In the genomic region with DNA sequence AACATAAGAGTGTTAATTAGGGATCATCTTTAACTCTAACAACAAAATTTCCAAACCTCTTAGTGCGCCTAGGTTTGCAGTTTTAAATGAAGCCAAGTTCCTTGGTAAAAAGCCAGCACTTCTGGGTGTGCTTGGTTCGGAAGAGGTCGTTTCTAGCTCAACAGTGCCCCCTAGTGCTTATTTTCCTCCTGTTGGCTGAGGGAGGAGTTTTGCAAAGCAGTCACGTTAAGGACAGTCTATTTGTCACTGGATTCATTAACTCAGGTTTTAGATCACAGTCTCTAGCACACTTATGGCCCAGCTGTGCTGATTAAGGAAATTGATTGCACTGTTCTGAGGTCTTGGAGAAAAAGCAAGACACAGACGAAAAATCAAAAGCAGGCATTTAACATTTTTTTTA, we compare ENCODE assay signal across 9 mouse cellular contexts. TPM values are rescaled to one million over a fixed set of nuclear protein-coding genes. Genes with fewer than 3 reads are reported as not detected.
DNase-seq lines count a peak whose midpoint lies in the region; ATAC-seq lines count a peak whose summit lies in the region.
"Had no signal": no experiment of that assay in that cellular context is flagged by ENCODE, and none has a peak within 500 bp of the region (broad histone marks: within the 10 kb centered on the region; RNA-seq: fewer than 3 reads in every experiment).

No protein-coding gene starts in this region.

- DNase-seq in 416B (ENCODE audit: low read depth) (peak; percentile 94), ZHBTc4 (ENCODE audit: low read depth, low spot score) (peak; percentile 89)
- peak; percentile 65 to 78 for DNase-seq in cerebellum, postnatal 36 days
- DNase-seq in gastrocnemius, adult 18-20 months (ENCODE audit: low spot score): peak; percentile 89
- peak; percentile 85 to 88 for DNase-seq in left cerebral cortex, postnatal 14 days (ENCODE audit: low spot score in 2 of 2)
- DNase-seq in midbrain, embryonic 11.5 days (ENCODE audit: low spot score, missing footprints): peak; percentile 98
- peak; percentile 53 to 56 for DNase-seq in spleen, postnatal 36 days (ENCODE audit: low spot score in 2 of 2)

- intact Hi-C loops in left cerebral cortex, postnatal 14 days (cut with DNase I): loop anchor here (5.0 to 10.0 kb wide), 3 partner anchors 59 to 309 kb away; no protein-coding TSS in a partner anchor

- H3K4me3 ChIP-seq in intestine, embryonic 15.5 days (replicated peaks): no peak overlapping the region
- H3K4me3 ChIP-seq in midbrain, embryonic 11.5 days (ENCODE audit: low read depth, low read length): no peak overlapping the region
- H3K4me3 ChIP-seq: erythroblast, embryonic 14.5 days had no signal

- no peak overlapping the region for H3K27ac ChIP-seq in intestine, embryonic 15.5 days
- no peak overlapping the region for H3K27ac ChIP-seq in midbrain, embryonic 11.5 days (ENCODE audit: low read depth, low read length)

- H3K9ac ChIP-seq in intestine, embryonic 15.5 days: no peak overlapping the region
- H3K9ac ChIP-seq in midbrain, embryonic 11.5 days (ENCODE audit: low read length): no peak overlapping the region

- H3K27me3 ChIP-seq in intestine, embryonic 15.5 days (replicated peaks): no peaks in the 10 kb centered on the region
- H3K27me3 ChIP-seq in midbrain, embryonic 11.5 days (ENCODE audit: control insufficient read depth, insufficient read depth, low read length): no peaks in the 10 kb centered on the region

- peaks cover 3% of the 10 kb centered on the region; the same call in 1 of the 2 replicates for H3K36me3 ChIP-seq in intestine, embryonic 15.5 days
- no peaks in the 10 kb centered on the region for H3K36me3 ChIP-seq in midbrain, embryonic 11.5 days (ENCODE audit: control insufficient read depth, insufficient read depth, low read length)

- WGBS in intestine, embryonic 15.5 days: 14% methylated on average over 5 of the region's 5 CpGs
- WGBS in midbrain, embryonic 11.5 days: 13% methylated on average over 5 of the region's 5 CpGs

- H3K4me1 ChIP-seq in intestine, embryonic 15.5 days (replicated peaks): 0 out of 2 replicates have a peak, but pooled peaks cover 2% of the 10 kb centered on the region
- no peaks in the 10 kb centered on the region for H3K4me1 ChIP-seq in midbrain, embryonic 11.5 days (ENCODE audit: control insufficient read depth, insufficient read depth, low read length)

- H3K4me2 ChIP-seq in intestine, embryonic 15.5 days (replicated peaks): no peak overlapping the region
- H3K4me2 ChIP-seq in midbrain, embryonic 11.5 days: no peak overlapping the region

- no peaks in the 10 kb centered on the region for H3K9me3 ChIP-seq in intestine, embryonic 15.5 days
- no peaks in the 10 kb centered on the region for H3K9me3 ChIP-seq in midbrain, embryonic 11.5 days (ENCODE audit: control insufficient read depth, low read length)

- ATAC-seq in intestine, embryonic 15.5 days: peak; percentile 75
- ATAC-seq in midbrain, embryonic 11.5 days (ENCODE audit: low FRiP score): peak; percentile 70

RNA-seq across cellular contexts. Expression of gene Prickle1, which starts 19.8 kb away (rescaled TPM):
- total RNA-seq in gastrocnemius, adult 18-20 months (2021): 1 to 10 TPM; 2.9 to 3.0 TPM
- polyA plus RNA-seq in intestine, embryonic 15.5 days (2015; fragmentation: Nextera tagmentation; extraction: Ambion mirVana): 21.0 and 23.7 TPM in 2 replicates
- 10 to 100 TPM; 81.9 to 86.6 TPM for total RNA-seq in left cerebral cortex, postnatal 14 days (2021)
- polyA plus RNA-seq in midbrain, embryonic 11.5 days (2014; fragmentation: Nextera tagmentation; extraction: Ambion mirVana): 16.1 and 16.8 TPM in 2 replicates

Comparison
In these comparisons a context has a peak if more than half of its experiments do, and no peak if none do; other contexts are left out.
1. RNA of gene Prickle1, which starts 19.8 kb away (total RNA-seq): 81.9 to 86.6 TPM in left cerebral cortex, postnatal 14 days; 2.9 to 3.0 TPM in gastrocnemius, adult 18-20 months; every median in the first group is over 10 times any median in the second.
2. Peak in every context shown above with its lines, with median percentiles within 50 percentile points of each other: DNase-seq.